Mouse (Mus musculus): Measurements from ENCODE around the gene Zan. TPM values are rescaled to one million over a fixed set of nuclear protein-coding genes. Genes with fewer than 3 reads are reported as not detected.

The Zan gene
- total RNA-seq (2021): under 1 TPM in 1 of 2 experiments, not detected in 1; 0.03 TPM
- long read RNA-seq, experiment 1: 0 reads
- long read RNA-seq, experiment 2: 0 reads

- no peak for DNase-seq
Measured at GRCm38 (mm10) chr5:137476964-137477363, at the start of gene Zan. Zan (minus strand) TSS chr5:137477064.

GRCm38 (mm10) chr5:137526192-137526936 is 49.5 kb upstream of the Zan start:
- DNase-seq: peak; percentile 64 to 80

GRCm38 (mm10) chr5:137525511-137525910 is 48.6 kb upstream of the Zan start:
- DNase-seq: no peak

GRCm38 (mm10) chr5:137524671-137525070 is 47.8 kb upstream of the Zan start:
- no peak for DNase-seq

- DNase-seq: no peak
Measured at GRCm38 (mm10) chr5:137524251-137524515, 47.3 kb upstream of the Zan start.

- no peak for DNase-seq
Measured at GRCm38 (mm10) chr5:137523396-137524250, 46.8 kb upstream of the Zan start.

- no peak for DNase-seq
Measured at GRCm38 (mm10) chr5:137522711-137523110, 45.8 kb upstream of the Zan start.

- DNase-seq: no peak
Measured at GRCm38 (mm10) chr5:137521861-137522260, 45.0 kb upstream of the Zan start.

GRCm38 (mm10) chr5:137519691-137520550 is 43.1 kb upstream of the Zan start:
- no peak for DNase-seq

GRCm38 (mm10) chr5:137518436-137518835 is 41.6 kb upstream of the Zan start, which contains the start of gene Gigyf1:
Gigyf1 (plus strand) TSS chr5:137518548.
- DNase-seq: peak; percentile 55 to 73

GRCm38 (mm10) chr5:137514811-137515210 is 37.9 kb upstream of the Zan start:
- no peak for DNase-seq

- DNase-seq: no peak
Measured at GRCm38 (mm10) chr5:137513951-137514721, 37.3 kb upstream of the Zan start.

GRCm38 (mm10) chr5:137512847-137513794 is 36.3 kb upstream of the Zan start:
- peak; percentile 45 to 72 for DNase-seq

GRCm38 (mm10) chr5:137511706-137512105 is 34.8 kb upstream of the Zan start:
- DNase-seq: no peak

- DNase-seq: no peak
Measured at GRCm38 (mm10) chr5:137510573-137511390, 33.9 kb upstream of the Zan start.

GRCm38 (mm10) chr5:137510014-137510501 is 33.2 kb upstream of the Zan start:
- peak; percentile 83 to 89 for DNase-seq

- peak in 1 of 2 experiments; percentile 51 for DNase-seq
Measured at GRCm38 (mm10) chr5:137504041-137504440, 27.2 kb upstream of the Zan start.

GRCm38 (mm10) chr5:137502667-137503110 is 25.8 kb upstream of the Zan start:
- DNase-seq: peak; percentile 84 to 89

Data from adrenal gland, postnatal 36 days (tissue).